Mouse (Mus musculus) liver, adult 2 months (tissue): ENCODE results near the gene Akr1b3. TPM values are rescaled to one million over a fixed set of nuclear protein-coding genes. Genes with fewer than 3 reads are reported as not detected.

ENCODE experiments used
- DNase-seq: peaks from one replicate; pipeline ENCODE4 v3.0.0-alpha.2; 2011; ENCODE audit warnings: low read depth, low spot score; ENCODE audit errors: extremely low read depth
- H3K27ac ChIP-seq: fragments of 200-500 bp; replicated peaks from 2 replicates; pipeline ENCODE4 v1.5.1; 2012; ENCODE audit warnings: low read depth, mild to moderate bottlenecking, control low read depth, inconsistent platforms, low read length; ENCODE audit not compliant: insufficient read depth
- H3K27me3 ChIP-seq: fragments of 200-500 bp; 2 replicates; pipeline ENCODE4 v1.6.1; 2012; ENCODE audit warnings: mild to moderate bottlenecking, moderate library complexity, low read length, inconsistent platforms; ENCODE audit not compliant: control insufficient read depth, insufficient read depth
- H3K36me3 ChIP-seq: fragments of 200-500 bp; 2 replicates; pipeline ENCODE4 v1.6.1; 2012; ENCODE audit warnings: low read length, inconsistent platforms; ENCODE audit not compliant: control insufficient read depth, insufficient read depth
- H3K4me1 ChIP-seq: fragments of 200-500 bp; 2 replicates; pipeline ENCODE4 v1.6.1; 2011; ENCODE audit warnings: low read length; ENCODE audit not compliant: control insufficient read depth, insufficient read depth
- H3K4me3 ChIP-seq: fragments of 200-500 bp; 2 replicates; pipeline ENCODE4 v1.5.1; 2011; ENCODE audit warnings: low read depth, mild to moderate bottlenecking, control low read depth, low read length, moderate library complexity; ENCODE audit not compliant: insufficient read depth
- H3K79me2 ChIP-seq: fragments of 200-500 bp; 2 replicates; pipeline ENCODE4 v1.6.1; 2012; ENCODE audit warnings: inconsistent platforms, mild to moderate bottlenecking, low read length, moderate library complexity; ENCODE audit not compliant: control insufficient read depth, insufficient read depth
- H3K9ac ChIP-seq: fragments of 200-500 bp; 2 replicates; pipeline ENCODE4 v1.6.1; 2012; ENCODE audit warnings: low read depth, mild to moderate bottlenecking, control low read depth, inconsistent platforms, low read length
- CTCF ChIP-seq: fragments of 200-500 bp; IDR thresholded peaks from 2 replicates; pipeline ENCODE4 v1.5.1; 2011; ENCODE audit warnings: low read depth, low read length, control low read depth
- POLR2A ChIP-seq: fragments of 200-500 bp; IDR thresholded peaks from 2 replicates; pipeline ENCODE4 v1.6.1; 2011; ENCODE audit warnings: low read length, control low read depth; ENCODE audit not compliant: insufficient read depth; ENCODE audit errors: extremely low read depth
- WGBS: fragments of 180-500 bp; shearing (Covaris S2); methylation state at CpG from one replicate; pipeline ENCODE4 v1.1.7; 2018; 5-methylcytosine and 5-hydroxymethylcytosine counted together
- polyA plus RNA-seq: library from polyadenylated mRNA; depleted of rRNA; stranded (reverse); fragments of >200 nt; gene quantifications from 2 replicates; pipeline ENCODE4 v1.2.3, GENCODE M21; 2012
- total RNA-seq: library from RNA; depleted of rRNA; stranded (reverse); fragments of >200 nt; gene quantifications from 2 replicates; pipeline ENCODE4 v1.2.3, GENCODE M21; 2014

The Akr1b3 gene
- total and polyA plus RNA-seq, 2 experiments, result 14.0 to 17.5 TPM

DNA sequence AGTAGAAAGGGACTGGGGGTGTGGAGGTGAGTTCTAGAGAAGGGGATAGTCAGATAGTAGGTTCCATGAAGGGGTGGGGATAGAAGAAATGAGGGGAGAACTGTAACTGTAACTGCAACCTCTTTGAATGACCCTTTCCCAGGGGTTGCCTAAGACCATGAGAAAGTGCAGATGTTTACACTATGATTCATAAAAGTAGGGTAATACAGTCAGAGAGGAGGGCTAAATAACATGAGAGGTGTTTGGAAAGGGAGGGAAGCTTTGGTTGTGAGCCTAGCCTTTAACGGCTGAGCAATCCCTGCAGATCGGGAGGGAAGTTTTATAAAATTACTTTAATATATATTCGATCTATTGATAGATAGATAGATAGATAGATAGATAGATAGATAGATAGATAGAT lies 20.2 kb downstream of the Akr1b3 start:
- Histone ChIP-seq H3K27ac (no peak overlapping the region), H3K4me3 (no peak overlapping the region), H3K79me2 (no peaks in the 10 kb centered on the region), H3K4me1 (no peaks in the 10 kb centered on the region), H3K36me3 (no peaks in the 10 kb centered on the region), H3K27me3 (no peaks in the 10 kb centered on the region), H3K9ac (no peak overlapping the region)
- no peak for TF ChIP-seq CTCF
- no peak for TF ChIP-seq POLR2A
- DNase-seq, result no peak
- WGBS, result 93% methylated on average over 3 of the region's 3 CpGs

DNA sequence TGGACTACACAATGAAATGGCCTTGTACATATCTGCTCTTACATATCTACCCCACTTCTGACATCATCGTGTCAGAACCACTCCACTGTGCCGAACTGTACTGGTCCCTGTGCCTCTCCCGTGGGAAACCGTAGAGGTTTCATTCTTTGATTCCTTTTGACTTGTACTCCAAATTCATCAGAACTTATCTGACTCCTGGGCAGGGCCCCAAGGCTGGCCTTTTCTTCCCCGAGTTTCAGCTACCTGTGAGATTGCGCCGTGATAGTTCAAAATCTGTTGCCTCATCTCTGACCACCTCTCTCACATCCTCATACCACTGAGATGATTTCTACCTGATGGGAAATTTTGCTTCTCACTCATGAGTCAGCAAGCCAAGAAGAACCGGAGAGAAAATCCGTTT lies 21.8 kb downstream of the Akr1b3 start:
- H3K27me3 ChIP-seq, result no peaks in the 10 kb centered on the region
- no peaks in the 10 kb centered on the region for H3K36me3 ChIP-seq
- no peak overlapping the region for H3K9ac ChIP-seq
- DNase-seq, result no peak
- TF ChIP-seq POLR2A (no peak), CTCF (no peak)
- 93% methylated on average over 9 of the region's 9 CpGs for WGBS
- no peaks in the 10 kb centered on the region for H3K4me1 ChIP-seq
- no peaks in the 10 kb centered on the region for H3K79me2 ChIP-seq
- H3K27ac ChIP-seq, result no peak overlapping the region
- H3K4me3 ChIP-seq, result no peak overlapping the region

DNA sequence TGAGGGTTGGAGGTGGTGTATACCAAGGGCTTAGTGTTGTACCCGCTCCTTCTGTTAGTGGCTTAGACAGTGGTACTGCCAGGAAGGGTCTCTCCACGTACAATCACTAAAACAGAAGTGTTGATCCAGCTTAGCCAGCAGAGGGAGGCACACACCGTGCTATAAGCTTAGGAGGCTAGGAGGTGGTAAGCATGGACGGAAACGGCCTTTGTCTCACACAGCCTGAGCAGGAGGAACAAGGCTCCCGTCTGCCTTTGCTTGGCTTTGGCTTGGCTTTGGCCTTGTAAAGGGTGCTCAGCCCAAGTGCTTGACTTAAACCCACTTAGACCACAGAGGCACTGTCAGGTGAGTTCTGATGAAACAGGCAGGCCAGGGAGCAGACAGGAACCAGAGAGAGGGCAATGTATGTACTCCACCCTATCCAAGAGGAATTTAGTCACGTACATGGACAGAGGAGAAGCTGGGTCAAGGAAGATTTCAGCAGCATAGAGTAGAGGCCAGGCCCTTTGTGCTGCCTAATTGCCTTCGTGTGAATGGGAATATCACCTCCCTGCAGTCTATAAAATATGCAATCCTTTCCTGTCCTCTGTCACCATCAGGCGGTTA lies 24.3 kb downstream of the Akr1b3 start:
- DNase-seq, result peak; percentile 40
- Histone ChIP-seq H3K9ac (no peak overlapping the region), H3K27ac (no peak overlapping the region), H3K4me3 (no peak overlapping the region), H3K27me3 (no peaks in the 10 kb centered on the region), H3K4me1 (no peaks in the 10 kb centered on the region), H3K79me2 (no peaks in the 10 kb centered on the region), H3K36me3 (no peaks in the 10 kb centered on the region)
- TF ChIP-seq CTCF (peak; percentile 82), POLR2A (no peak)
- 28% methylated on average over 9 of the region's 9 CpGs for WGBS

DNA sequence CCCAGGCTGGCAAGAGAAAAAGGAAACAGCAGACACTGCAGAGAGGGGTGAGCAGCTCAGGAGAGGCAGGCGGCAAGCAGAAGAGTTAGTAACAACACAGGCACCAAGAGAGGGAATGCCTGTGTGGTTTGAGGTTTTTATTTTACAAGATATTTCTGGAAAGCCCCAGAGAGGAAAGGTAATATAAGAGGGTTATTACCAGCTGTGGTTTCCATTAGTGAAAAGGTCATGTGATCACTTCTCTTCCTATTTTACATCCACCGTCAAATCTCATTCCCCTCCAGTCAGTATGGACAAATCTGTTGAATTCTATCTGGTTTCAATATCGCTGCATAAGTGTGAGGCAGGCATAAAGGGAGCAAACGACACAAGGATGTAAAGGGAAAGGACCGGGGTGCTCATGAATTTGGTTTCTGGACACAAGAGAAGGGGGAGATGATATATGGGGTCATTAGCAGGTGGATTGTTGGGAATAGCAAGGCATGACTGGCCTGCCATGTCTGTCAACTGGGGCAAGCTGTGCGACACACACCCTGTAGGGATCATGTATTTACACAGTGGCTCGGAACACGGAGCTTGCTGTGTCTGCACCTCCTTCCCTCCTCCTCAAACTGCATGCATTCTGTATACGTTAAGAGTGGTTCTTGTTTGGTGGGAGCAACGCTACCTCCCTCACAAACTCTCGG lies 24.9 kb downstream of the Akr1b3 start:
- Histone ChIP-seq H3K9ac (no peak overlapping the region), H3K27ac (no peak overlapping the region), H3K79me2 (no peaks in the 10 kb centered on the region), H3K36me3 (no peaks in the 10 kb centered on the region), H3K4me3 (no peak overlapping the region), H3K27me3 (no peaks in the 10 kb centered on the region), H3K4me1 (no peaks in the 10 kb centered on the region)
- TF ChIP-seq POLR2A (no peak), CTCF (no peak)
- DNase-seq, result no peak
- 56% methylated on average over 11 of the region's 11 CpGs for WGBS

DNA sequence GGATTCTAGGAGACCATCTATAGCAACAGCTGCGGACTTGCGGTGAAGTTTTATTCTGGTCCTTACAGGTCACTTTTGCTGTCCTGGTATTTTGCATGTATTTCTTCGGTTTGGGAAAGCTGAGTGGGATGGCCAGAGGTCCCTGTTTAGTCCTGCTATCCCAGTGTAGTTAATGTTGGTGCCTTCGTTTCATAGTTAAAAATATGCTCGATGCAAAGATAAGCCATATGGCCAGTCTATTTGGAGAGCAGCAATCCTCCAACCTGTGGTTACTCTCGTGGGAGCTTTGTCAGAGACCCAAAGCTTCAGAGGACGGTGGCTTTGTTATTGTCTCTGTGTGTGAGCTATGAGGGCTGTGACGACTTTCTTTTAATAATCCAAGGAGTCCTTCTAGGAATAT lies 26.6 kb downstream of the Akr1b3 start:
- H3K36me3 ChIP-seq, result no peaks in the 10 kb centered on the region
- WGBS, result 81% methylated on average over 8 of the region's 8 CpGs
- no peaks in the 10 kb centered on the region for H3K79me2 ChIP-seq
- H3K27ac ChIP-seq, result no peak overlapping the region
- no peaks in the 10 kb centered on the region for H3K27me3 ChIP-seq
- DNase-seq, result no peak
- no peak overlapping the region for H3K9ac ChIP-seq
- H3K4me1 ChIP-seq, result no peaks in the 10 kb centered on the region
- no peak overlapping the region for H3K4me3 ChIP-seq
- TF ChIP-seq POLR2A (no peak), CTCF (no peak)

DNA sequence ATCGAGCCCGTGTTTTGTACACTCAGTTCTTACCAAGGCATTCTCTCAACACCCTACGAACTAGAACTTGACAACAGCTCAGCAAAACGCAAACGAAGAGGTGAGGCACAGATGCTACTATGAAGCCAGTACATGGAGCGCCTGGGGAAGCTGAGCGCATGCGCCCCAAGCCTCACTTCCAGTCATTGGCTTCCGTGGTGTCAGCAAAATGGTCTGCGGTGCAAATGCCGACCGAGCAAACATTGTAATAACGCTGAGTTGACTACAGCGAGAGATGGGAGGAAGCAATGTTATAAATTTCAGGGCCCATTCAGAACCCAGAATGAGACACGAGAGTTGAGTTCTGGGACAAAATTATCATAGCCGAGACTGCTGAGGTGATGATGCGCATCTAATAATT lies 27.2 kb downstream of the Akr1b3 start:
- no peak overlapping the region for H3K9ac ChIP-seq
- no peak for DNase-seq
- H3K27ac ChIP-seq, result no peak overlapping the region
- no peaks in the 10 kb centered on the region for H3K79me2 ChIP-seq
- H3K4me1 ChIP-seq, result no peaks in the 10 kb centered on the region
- 80% methylated on average over 17 of the region's 17 CpGs for WGBS
- TF ChIP-seq CTCF, result no peak
- no peak for TF ChIP-seq POLR2A
- no peak overlapping the region for H3K4me3 ChIP-seq
- no peaks in the 10 kb centered on the region for H3K27me3 ChIP-seq
- no peaks in the 10 kb centered on the region for H3K36me3 ChIP-seq
